Mouse (Mus musculus): Measurements from ENCODE around the gene Ttc7b.
A peak's percentile ranks its signal among the peaks of the same experiment; 100 is the strongest.

The Ttc7b gene

DNA sequence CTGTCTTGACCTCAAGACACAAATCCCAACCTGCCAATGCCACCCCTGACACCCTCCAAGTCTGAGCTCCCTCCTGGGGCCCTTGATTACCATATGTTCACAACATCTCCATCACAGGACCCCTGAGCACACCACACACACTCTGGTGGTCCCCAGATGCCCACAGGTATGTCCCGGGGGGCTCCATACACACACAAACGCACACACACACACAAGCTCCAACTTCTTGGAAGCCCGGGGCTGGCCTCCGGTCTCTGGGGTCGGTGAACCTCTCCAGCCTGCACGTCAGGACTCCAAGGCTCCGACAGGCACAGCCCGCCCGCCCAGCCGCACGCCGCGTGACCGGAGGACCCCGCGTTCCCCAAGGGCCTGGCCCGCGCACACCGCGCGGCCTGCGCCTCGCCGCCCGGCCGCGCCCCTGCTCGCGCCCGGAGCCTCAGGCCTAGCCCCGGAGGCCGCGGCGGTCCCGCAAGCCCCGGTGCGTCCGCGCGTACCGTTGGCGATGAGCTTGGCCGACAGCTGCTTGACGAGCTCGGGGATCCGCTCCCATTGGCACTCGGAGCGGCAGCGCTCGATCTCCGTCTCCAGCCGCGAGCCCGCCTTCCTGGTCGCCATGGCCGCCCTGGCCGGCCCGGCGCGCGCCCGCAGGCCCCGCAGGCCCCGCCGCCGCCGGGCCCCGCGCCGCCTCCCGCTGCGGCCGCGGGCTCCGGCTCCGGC lies 391 bp downstream of the Ttc7b start:
- DNase-seq, result peak; percentile 64 to 65

- peak; percentile 28 to 42 for DNase-seq
These were observed 946 bp downstream of the Ttc7b start for GRCm38 (mm10) chr12:100519684-100520076.

- no peak for DNase-seq
These were observed 3.3 kb downstream of the Ttc7b start for GRCm38 (mm10) chr12:100517371-100517770.

DNA sequence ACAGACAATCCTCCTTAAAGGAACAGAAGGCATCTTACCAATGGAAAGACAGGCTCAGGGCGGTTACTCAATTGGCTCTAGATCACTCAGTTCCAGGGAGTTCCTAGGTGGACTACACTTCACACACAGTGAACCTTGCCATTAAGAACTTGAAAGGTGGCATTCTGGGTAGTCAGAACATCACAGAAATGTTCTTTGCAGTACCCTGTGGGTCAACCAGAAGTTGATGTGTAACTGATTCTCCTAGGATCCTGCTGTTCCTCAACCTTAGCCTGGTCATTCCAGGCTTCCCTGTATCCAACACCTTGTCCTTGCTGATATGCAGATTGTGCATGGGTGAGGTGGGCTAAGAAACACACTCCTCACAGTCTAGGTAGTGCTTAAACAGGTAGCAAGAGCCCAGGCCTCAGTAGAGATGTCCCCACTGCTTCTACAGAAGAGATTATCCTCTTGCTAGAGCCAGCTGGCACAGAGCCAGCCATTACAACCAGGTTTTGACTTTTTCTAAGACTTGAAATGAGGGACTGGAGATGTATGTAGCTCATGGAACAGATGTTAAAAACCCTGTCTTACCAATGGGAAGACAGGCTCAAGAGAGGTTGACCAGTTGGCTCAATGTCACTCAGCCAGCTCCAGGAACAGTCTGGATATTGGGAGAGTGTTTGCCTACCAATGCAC lies 4.3 kb downstream of the Ttc7b start:
- no peak for DNase-seq

DNA sequence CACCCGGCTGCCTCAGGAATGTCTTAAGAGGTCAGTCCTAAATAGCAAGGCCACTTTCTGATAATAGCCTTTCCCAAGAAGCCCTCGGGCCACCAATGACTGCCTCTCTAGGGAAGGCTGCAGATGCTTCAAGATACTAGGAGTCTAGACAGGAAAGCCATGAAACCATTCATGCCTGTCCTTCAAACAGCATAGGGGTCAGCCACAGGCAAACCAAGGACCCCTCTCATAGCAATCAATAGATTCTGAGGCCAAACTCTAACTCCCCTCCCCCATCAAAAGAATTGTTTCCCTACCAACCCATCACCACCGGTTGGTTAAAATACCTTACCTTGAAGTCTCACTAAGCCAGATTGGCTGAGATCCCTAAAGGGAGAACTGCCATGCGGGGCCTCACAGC lies 5.1 kb downstream of the Ttc7b start:
- no peak for DNase-seq

GRCm38 (mm10) chr12:100514611-100515010 lies 6.0 kb downstream of the Ttc7b start:
- no peak for DNase-seq

DNA sequence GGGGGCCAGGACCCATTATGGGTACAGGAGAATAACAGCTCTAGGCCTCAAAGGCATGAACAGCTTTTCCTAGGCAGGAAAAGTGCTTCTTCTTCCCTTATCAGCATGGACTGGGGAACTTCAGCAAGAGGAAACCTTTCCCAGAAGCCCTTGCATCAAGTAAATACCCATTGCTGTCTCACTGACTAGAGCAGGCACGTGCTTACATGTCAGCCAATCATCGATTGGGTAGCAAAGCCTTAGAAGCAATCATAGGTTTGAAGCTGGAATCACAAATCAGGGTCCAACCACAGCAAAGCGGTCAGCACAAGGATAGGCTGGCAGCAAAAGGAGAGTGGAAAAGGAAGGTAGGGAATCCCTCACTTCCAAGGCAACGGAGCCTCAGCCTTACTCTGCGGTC lies 7.5 kb downstream of the Ttc7b start:
- no peak for DNase-seq

- DNase-seq, result no peak
These were observed 8.0 kb downstream of the Ttc7b start for GRCm38 (mm10) chr12:100512641-100513040.

GRCm38 (mm10) chr12:100509615-100510282 lies 10.9 kb downstream of the Ttc7b start:
- no peak for DNase-seq

GRCm38 (mm10) chr12:100508668-100509067 lies 12.0 kb downstream of the Ttc7b start:
- DNase-seq, result no peak

- DNase-seq, result no peak
These were observed 15.1 kb downstream of the Ttc7b start for GRCm38 (mm10) chr12:100505484-100505883.

- no peak for DNase-seq
These were observed 16.0 kb downstream of the Ttc7b start for GRCm38 (mm10) chr12:100504585-100504984.

DNA sequence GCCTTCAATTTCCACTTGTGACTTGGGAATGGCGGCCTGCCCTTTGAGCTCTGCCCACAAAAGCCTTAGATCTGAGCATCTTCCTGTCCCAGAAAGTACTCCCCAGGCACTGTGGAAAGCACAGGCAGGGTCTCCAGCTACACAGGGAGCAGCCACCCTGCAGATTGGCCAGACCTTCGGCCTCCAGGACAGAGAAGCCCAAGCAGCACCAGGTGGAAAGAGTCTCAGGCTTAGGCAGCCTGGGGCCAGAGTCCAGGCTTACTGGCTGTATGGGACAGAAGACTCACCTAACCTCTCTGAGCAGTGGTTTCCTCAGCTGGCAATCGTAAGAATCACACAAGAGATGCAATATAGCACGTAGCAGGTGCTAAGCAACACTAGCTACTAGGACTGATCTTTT lies 17.0 kb downstream of the Ttc7b start:
- DNase-seq, result no peak

DNA sequence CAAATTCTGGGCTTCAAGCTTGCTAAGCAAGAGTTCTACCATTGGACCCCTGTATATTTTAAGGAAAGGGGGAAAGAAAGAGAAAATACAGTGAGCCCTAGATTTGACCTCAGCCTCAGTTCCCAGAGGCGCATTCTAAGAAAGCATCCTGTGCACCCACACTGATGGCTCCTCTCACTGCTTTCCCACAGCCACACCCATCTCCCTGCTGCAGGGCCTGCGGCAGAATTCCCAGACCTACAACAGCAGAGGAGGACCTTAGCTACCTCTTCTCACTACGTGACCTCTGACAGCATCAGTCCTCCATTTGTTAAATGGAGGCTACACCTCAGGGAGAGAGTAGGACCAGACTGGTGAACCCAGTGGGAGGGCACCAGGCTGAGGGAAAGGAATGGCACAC lies 18.1 kb downstream of the Ttc7b start:
- no peak for DNase-seq

DNA sequence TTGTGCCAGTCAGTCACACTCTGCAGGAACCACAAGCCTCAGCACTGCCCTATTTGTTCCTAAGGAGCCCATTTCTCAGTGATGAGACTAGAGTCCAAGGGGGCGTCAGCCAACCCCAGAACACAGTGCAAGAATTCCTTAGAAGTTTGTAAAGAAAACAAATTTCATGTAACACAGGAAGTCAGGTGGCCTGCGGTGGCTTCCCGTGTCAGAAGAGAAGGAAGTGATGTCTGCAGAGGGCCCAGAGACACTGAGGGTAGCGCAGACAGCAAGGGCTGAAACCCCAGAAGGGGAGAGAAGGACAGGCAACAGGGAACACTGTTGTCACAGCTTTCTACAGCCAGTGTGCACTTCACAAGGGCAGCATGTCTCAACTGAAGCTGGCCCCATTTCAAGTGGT lies 19.4 kb downstream of the Ttc7b start:
- no peak for DNase-seq

- no peak for DNase-seq
These were observed 21.2 kb downstream of the Ttc7b start for GRCm38 (mm10) chr12:100499469-100499868.

- DNase-seq, result peak in 1 of 2 experiments; percentile 56
These were observed 22.6 kb downstream of the Ttc7b start for GRCm38 (mm10) chr12:100498006-100498405.

GRCm38 (mm10) chr12:100495083-100495482 lies 25.5 kb downstream of the Ttc7b start:
- DNase-seq, result no peak

DNA sequence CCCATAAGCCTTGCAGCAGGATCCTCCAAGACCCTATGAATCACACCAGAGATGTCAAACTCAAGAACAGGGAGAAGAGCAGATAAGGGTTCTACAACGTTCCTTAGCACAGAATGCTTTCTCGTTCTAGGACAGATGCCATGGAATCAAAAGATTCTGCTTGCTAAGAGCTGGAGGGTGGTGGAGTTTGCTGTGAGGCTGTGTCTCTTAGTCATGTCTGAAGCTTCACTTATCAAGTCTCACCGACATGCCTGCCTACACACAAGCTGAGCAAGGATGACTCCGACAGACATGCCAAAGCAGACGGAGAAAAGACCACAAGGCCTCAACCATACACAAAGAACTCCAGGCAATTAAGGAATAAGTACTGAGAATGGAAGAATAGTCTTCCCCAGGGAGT lies 27.4 kb downstream of the Ttc7b start:
- no peak for DNase-seq

GRCm38 (mm10) chr12:100492676-100493075 lies 27.9 kb downstream of the Ttc7b start:
- DNase-seq, result no peak

DNA sequence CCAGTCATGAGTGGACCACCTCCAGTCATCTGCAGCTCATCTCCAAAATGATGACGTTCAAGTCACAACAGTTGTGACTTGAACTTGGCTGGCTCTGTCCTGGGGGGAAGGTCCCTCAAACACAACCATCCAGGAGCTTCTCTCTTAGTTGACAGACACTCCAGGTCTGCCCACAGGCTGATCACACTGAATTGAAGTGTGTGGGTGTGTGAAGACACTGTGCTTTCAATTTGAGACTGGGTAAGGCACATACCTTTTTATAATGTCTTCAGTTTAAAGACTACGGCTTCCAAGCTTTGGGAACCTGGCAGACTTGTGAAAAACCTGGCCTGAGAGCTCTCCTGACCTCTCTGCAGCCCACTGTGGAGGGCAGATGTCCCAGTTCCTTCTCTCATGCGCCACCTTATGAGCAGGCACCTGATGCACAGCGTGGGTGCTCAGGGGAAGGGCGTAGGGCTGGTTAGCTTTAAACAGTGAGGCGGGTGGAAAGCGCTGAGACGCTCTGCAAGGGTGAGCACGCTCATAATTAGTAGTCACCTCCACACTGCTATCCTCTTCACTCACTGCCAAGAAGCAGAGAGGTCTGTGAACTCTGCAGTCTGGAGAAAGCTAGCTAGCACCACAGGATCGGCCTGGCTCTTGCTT lies 28.5 kb downstream of the Ttc7b start:
- no peak for DNase-seq

DNA sequence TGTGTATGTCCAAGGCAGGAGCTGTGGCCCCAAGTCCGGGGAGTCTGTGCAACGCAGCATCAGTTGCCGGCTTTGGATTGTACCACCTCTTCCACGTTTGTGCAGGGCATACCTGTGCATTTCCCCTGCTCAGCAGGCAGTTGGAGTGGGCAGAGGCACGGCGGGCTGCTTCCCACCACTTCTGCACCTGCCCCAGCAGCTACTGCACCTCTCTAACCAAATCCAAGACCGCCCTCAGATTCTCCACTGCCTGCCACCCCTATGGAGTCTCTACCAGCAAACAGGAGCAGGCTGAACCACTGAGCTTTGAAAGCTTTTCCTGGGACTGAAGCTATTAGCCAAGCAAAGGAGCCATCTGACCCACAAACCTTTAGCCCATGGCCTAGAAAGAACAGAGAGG lies 30.8 kb downstream of the Ttc7b start:
- no peak for DNase-seq

GRCm38 (mm10) chr12:100488368-100488767 lies 32.3 kb downstream of the Ttc7b start:
- no peak for DNase-seq

DNA sequence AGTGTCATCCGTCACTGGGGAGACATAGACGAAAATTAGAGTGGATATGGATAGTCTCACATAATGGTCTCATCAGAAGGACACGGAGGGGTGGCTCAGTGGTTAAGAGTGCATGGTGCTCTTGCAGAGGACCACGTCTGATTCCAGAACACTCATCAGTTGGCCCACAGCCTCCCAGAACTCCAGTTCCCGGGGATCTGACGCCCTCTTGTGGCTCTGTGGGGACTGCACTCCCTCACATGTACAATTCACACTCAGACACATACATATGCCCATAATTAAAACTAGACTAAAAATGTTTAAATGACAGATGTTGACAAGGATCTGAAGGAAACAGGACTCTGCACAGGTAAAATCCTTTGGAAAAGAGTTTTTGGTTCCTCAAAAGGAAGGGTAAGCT lies 34.4 kb downstream of the Ttc7b start:
- no peak for DNase-seq
